Mouse (Mus musculus) heart, embryonic 11.5 days (tissue): ENCODE results near the gene Lim2. TPM values are rescaled to one million over a fixed set of nuclear protein-coding genes. Genes with fewer than 3 reads are reported as not detected.
A peak's percentile ranks its signal among the peaks of the same experiment; 100 is the strongest.

Experiments
- ATAC-seq: fragments of 200-750 bp; cut with Nextera tagmentation; replicated peaks from 2 replicates; pipeline ENCODE4 v1.8.0; 2017; ENCODE audit warnings: moderate library complexity; ENCODE audit not compliant: insufficient number of reproducible peaks, low FRiP score, low TSS enrichment
- H3K27ac ChIP-seq: fragments of 300-500 bp; sonication (generic); 2 replicates; pipeline ENCODE4 v1.5.1; 2014; ENCODE audit warnings: mild to moderate bottlenecking, low read depth, low read length
- H3K27me3 ChIP-seq: fragments of 300-500 bp; sonication (generic); 2 replicates; pipeline ENCODE4 v1.6.1; 2014; ENCODE audit warnings: mild to moderate bottlenecking, low read length, mixed read lengths; ENCODE audit not compliant: control insufficient read depth, insufficient read depth
- H3K36me3 ChIP-seq: fragments of 300-500 bp; sonication (generic); 2 replicates; pipeline ENCODE4 v1.6.1; 2014; ENCODE audit warnings: mild to moderate bottlenecking, low read length, moderate library complexity, mixed read lengths; ENCODE audit not compliant: control insufficient read depth, insufficient read depth
- H3K4me1 ChIP-seq: fragments of 300-500 bp; sonication (generic); 2 replicates; pipeline ENCODE4 v1.6.1; 2014; ENCODE audit warnings: low read length; ENCODE audit not compliant: control insufficient read depth, insufficient read depth
- H3K4me2 ChIP-seq: fragments of 300-500 bp; sonication (generic); 2 replicates; pipeline ENCODE4 v1.6.1; 2014; ENCODE audit warnings: mild to moderate bottlenecking, moderate library complexity
- H3K4me3 ChIP-seq: fragments of 300-500 bp; sonication (generic); 2 replicates; pipeline ENCODE4 v1.5.1; 2014; ENCODE audit warnings: low read depth, low read length
- H3K9ac ChIP-seq: fragments of 300-500 bp; sonication (generic); 2 replicates; pipeline ENCODE4 v1.6.1; 2014; ENCODE audit warnings: mild to moderate bottlenecking, low read depth, low read length, moderate library complexity
- H3K9me3 ChIP-seq: fragments of 300-500 bp; sonication (generic); replicated peaks from 2 replicates; pipeline ENCODE4 v1.6.1; 2016; ENCODE audit warnings: low read length; ENCODE audit not compliant: control insufficient read depth
- WGBS: fragments of 180-500 bp; shearing (Covaris S2); extraction: QIAGEN DNeasy Blood & Tissue Kit; methylation state at CpG from one replicate; pipeline ENCODE4 v1.1.7; 2014; ENCODE audit not compliant: insufficient replicate concordance; 5-methylcytosine and 5-hydroxymethylcytosine counted together
- polyA plus RNA-seq: library from polyadenylated mRNA; unstranded; fragments of >200 nt; fragmentation: Nextera tagmentation; extraction: Ambion mirVana; gene quantifications from 2 replicates; pipeline ENCODE4 v1.2.1, GENCODE M21; 2014

The Lim2 gene
- polyA plus RNA-seq, 1 experiment from 2014 or later: not detected

GRCm38 (mm10) chr7:43417298-43417697, 10.2 kb upstream of the Lim2 start:
- Histone ChIP-seq H3K9me3 (no peaks in the 10 kb centered on the region), H3K4me3 (no peak overlapping the region), H3K27me3 (no peaks in the 10 kb centered on the region), H3K4me1 (no peaks in the 10 kb centered on the region), H3K36me3 (no peaks in the 10 kb centered on the region), H3K4me2 (no peak overlapping the region), H3K27ac (no peak overlapping the region), H3K9ac (no peak overlapping the region)
- WGBS: 76% methylated on average over 10 of the region's 10 CpGs
- no peak for ATAC-seq

- ATAC-seq: peak; percentile 79
- H3K27ac ChIP-seq: no peak overlapping the region
- H3K9ac ChIP-seq: no peak overlapping the region
- no peaks in the 10 kb centered on the region for H3K4me1 ChIP-seq
- 11% methylated on average over 11 of the region's 11 CpGs for WGBS
- H3K4me3 ChIP-seq: no peak overlapping the region
- H3K27me3 ChIP-seq: no peaks in the 10 kb centered on the region
- peak overlapping the region; percentile 47 for H3K4me2 ChIP-seq
- no peaks in the 10 kb centered on the region for H3K9me3 ChIP-seq
- H3K36me3 ChIP-seq: no peaks in the 10 kb centered on the region
Measured at GRCm38 (mm10) chr7:43422995-43423617, 4.4 kb upstream of the Lim2 start.

GRCm38 (mm10) chr7:43423991-43424625, 3.4 kb upstream of the Lim2 start:
- no peak overlapping the region for H3K9ac ChIP-seq
- no peak for ATAC-seq
- H3K4me1 ChIP-seq: no peaks in the 10 kb centered on the region
- H3K36me3 ChIP-seq: no peaks in the 10 kb centered on the region
- H3K4me3 ChIP-seq: no peak overlapping the region
- H3K27ac ChIP-seq: no peak overlapping the region
- no peaks in the 10 kb centered on the region for H3K9me3 ChIP-seq
- no peak overlapping the region for H3K4me2 ChIP-seq
- WGBS: 54% methylated on average over 3 of the region's 3 CpGs
- no peaks in the 10 kb centered on the region for H3K27me3 ChIP-seq

GRCm38 (mm10) chr7:43429500-43429899, 2.0 kb downstream of the Lim2 start:
- Histone ChIP-seq H3K27me3 (no peaks in the 10 kb centered on the region), H3K9me3 (no peaks in the 10 kb centered on the region), H3K4me2 (no peak overlapping the region), H3K4me1 (no peaks in the 10 kb centered on the region), H3K36me3 (no peaks in the 10 kb centered on the region), H3K9ac (no peak overlapping the region), H3K4me3 (no peak overlapping the region), H3K27ac (no peak overlapping the region)
- WGBS: 32% methylated on average over 4 of the region's 4 CpGs
- no peak for ATAC-seq

- Histone ChIP-seq H3K36me3 (no peaks in the 10 kb centered on the region), H3K9ac (no peak overlapping the region), H3K4me3 (no peak overlapping the region), H3K27ac (no peak overlapping the region), H3K4me2 (no peak overlapping the region), H3K4me1 (no peaks in the 10 kb centered on the region), H3K27me3 (no peaks in the 10 kb centered on the region; the same call in 1 of the 2 replicates), H3K9me3 (no peaks in the 10 kb centered on the region)
- WGBS: 63% methylated on average over 4 of the region's 4 CpGs
- ATAC-seq: no peak
Measured at GRCm38 (mm10) chr7:43432891-43433290, 5.4 kb downstream of the Lim2 start.

GRCm38 (mm10) chr7:43434676-43435075, 7.2 kb downstream of the Lim2 start:
- peaks cover 2% of the 10 kb centered on the region; the same call in 1 of the 2 replicates for H3K27me3 ChIP-seq
- no peak for ATAC-seq

GRCm38 (mm10) chr7:43436341-43437255, 9.1 kb downstream of the Lim2 start, which contains the start of gene Nkg7:
Nkg7 (plus strand) TSS chr7:43437073.
- 64% methylated on average over 10 of the region's 10 CpGs for WGBS
- Histone ChIP-seq H3K9me3 (no peaks in the 10 kb centered on the region), H3K4me3 (no peak within 1 kb of the TSS), H3K36me3 (no peaks in the 10 kb centered on the region), H3K27me3 (peaks cover 2% of the 10 kb centered on the region; the same call in 1 of the 2 replicates), H3K27ac (no peak within 1 kb of the TSS), H3K4me2 (no peak within 1 kb of the TSS), H3K4me1 (no peaks in the 10 kb centered on the region), H3K9ac (no peak within 1 kb of the TSS)
- ATAC-seq: no peak

More at GRCm38 (mm10) chr7:43434676-43435075, 7.2 kb downstream of the Lim2 start:
- Histone ChIP-seq H3K36me3 (no peaks in the 10 kb centered on the region), H3K9me3 (no peaks in the 10 kb centered on the region), H3K27ac (no peak overlapping the region), H3K4me1 (no peaks in the 10 kb centered on the region), H3K4me2 (no peak overlapping the region), H3K9ac (no peak overlapping the region), H3K4me3 (no peak overlapping the region)
- WGBS: 85% methylated on average over 5 of the region's 5 CpGs

- WGBS: 72% methylated on average over 4 of the region's 4 CpGs
- H3K9ac ChIP-seq: no peak overlapping the region
Measured at GRCm38 (mm10) chr7:43438611-43439010, 11.1 kb downstream of the Lim2 start.

More at GRCm38 (mm10) chr7:43438611-43439010, 11.1 kb downstream of the Lim2 start:
- H3K4me1 ChIP-seq: peaks cover 6% of the 10 kb centered on the region
- H3K4me3 ChIP-seq: no peak overlapping the region
- H3K4me2 ChIP-seq: no peak overlapping the region
- no peak for ATAC-seq
- no peak overlapping the region for H3K27ac ChIP-seq
- H3K9me3 ChIP-seq: no peaks in the 10 kb centered on the region
- peaks cover 2% of the 10 kb centered on the region; the same call in 1 of the 2 replicates for H3K27me3 ChIP-seq
- no peaks in the 10 kb centered on the region for H3K36me3 ChIP-seq
